Mouse (Mus musculus): ENCODE measurements at regions not wholly inside any gene's neighbourhood (a gene's known extent, or its start where the extent isn't known, plus 50 kb on each side); places are given as distances from the start of the nearest gene placed in this dataset.
A peak's percentile ranks its signal among the peaks of the same experiment; 100 is the strongest.
"Not testable (repeated sequence)": the region's sequence is repeated elsewhere in the genome, so short reads cannot be mapped to it uniquely, and the experiment has no call there.

- H3K4me1 ChIP-seq (ENCODE audit: control insufficient read depth, insufficient read depth, low read length), result no peaks in the 10 kb centered on the region
- ATAC-seq (ENCODE audit: low FRiP score) (no peak), DNase-seq (ENCODE audit: low spot score, missing footprints) (no peak)
- no peak overlapping the region for H3K27ac ChIP-seq (ENCODE audit: low read depth, low read length)
- no peaks in the 10 kb centered on the region for H3K9me3 ChIP-seq (ENCODE audit: control insufficient read depth, low read length)
- no peaks in the 10 kb centered on the region for H3K36me3 ChIP-seq (ENCODE audit: control insufficient read depth, insufficient read depth, low read length)
- H3K9ac ChIP-seq (ENCODE audit: low read length), result no peak overlapping the region
- H3K4me2 ChIP-seq, result no peak overlapping the region
- H3K27me3 ChIP-seq (ENCODE audit: control insufficient read depth, insufficient read depth, low read length), result no peaks in the 10 kb centered on the region
- WGBS, result 82% methylated on average over 3 of the region's 3 CpGs
- no peak overlapping the region for H3K4me3 ChIP-seq (ENCODE audit: low read depth, low read length)
Measured at GRCm38 (mm10) chr8:103788308-103788707, 313.1 kb upstream of the Cdh5 start.

- H3K9ac ChIP-seq (ENCODE audit: low read length), result no peak overlapping the region
- no peak for ATAC-seq (ENCODE audit: low FRiP score)
- no peaks in the 10 kb centered on the region for H3K36me3 ChIP-seq (ENCODE audit: control insufficient read depth, insufficient read depth, low read length)
- no peak overlapping the region for H3K4me2 ChIP-seq
- H3K27ac ChIP-seq (ENCODE audit: low read depth, low read length), result no peak overlapping the region
- no peaks in the 10 kb centered on the region for H3K27me3 ChIP-seq (ENCODE audit: control insufficient read depth, insufficient read depth, low read length)
- no peaks in the 10 kb centered on the region for H3K9me3 ChIP-seq (ENCODE audit: control insufficient read depth, low read length)
- H3K4me1 ChIP-seq (ENCODE audit: control insufficient read depth, insufficient read depth, low read length), result no peaks in the 10 kb centered on the region
- peak; percentile 37 for DNase-seq (ENCODE audit: low spot score, missing footprints)
- no peak overlapping the region for H3K4me3 ChIP-seq (ENCODE audit: low read depth, low read length)
- WGBS, result 91% methylated on average over 1 of the region's 1 CpGs
Measured at GRCm38 (mm10) chr8:103793331-103793730, 308.1 kb upstream of the Cdh5 start.

GRCm38 (mm10) chr8:103798630-103799029 is 302.8 kb upstream of the Cdh5 start:
- not testable (repeated sequence) for H3K9me3 ChIP-seq (ENCODE audit: control insufficient read depth, low read length); H3K4me2 ChIP-seq; H3K36me3 ChIP-seq (ENCODE audit: control insufficient read depth, insufficient read depth, low read length); H3K27me3 ChIP-seq (ENCODE audit: control insufficient read depth, insufficient read depth, low read length); ATAC-seq (ENCODE audit: low FRiP score); H3K9ac ChIP-seq (ENCODE audit: low read length); H3K4me3 ChIP-seq (ENCODE audit: low read depth, low read length); H3K27ac ChIP-seq (ENCODE audit: low read depth, low read length); H3K4me1 ChIP-seq (ENCODE audit: control insufficient read depth, insufficient read depth, low read length); DNase-seq (ENCODE audit: low spot score, missing footprints)
- WGBS, result 81% methylated on average over 2 of the region's 2 CpGs

GRCm38 (mm10) chr8:103808171-103808570 is 293.3 kb upstream of the Cdh5 start:
- Histone ChIP-seq H3K4me3 (ENCODE audit: low read depth, low read length) (no peak overlapping the region), H3K36me3 (ENCODE audit: control insufficient read depth, insufficient read depth, low read length) (no peaks in the 10 kb centered on the region), H3K9me3 (ENCODE audit: control insufficient read depth, low read length) (peaks cover 5% of the 10 kb centered on the region), H3K9ac (ENCODE audit: low read length) (no peak overlapping the region), H3K4me1 (ENCODE audit: control insufficient read depth, insufficient read depth, low read length) (no peaks in the 10 kb centered on the region), H3K27ac (ENCODE audit: low read depth, low read length) (no peak overlapping the region), H3K27me3 (ENCODE audit: control insufficient read depth, insufficient read depth, low read length) (no peaks in the 10 kb centered on the region), H3K4me2 (no peak overlapping the region)
- 83% methylated on average over 5 of the region's 5 CpGs for WGBS
- DNase-seq (ENCODE audit: low spot score, missing footprints) (no peak), ATAC-seq (ENCODE audit: low FRiP score) (no peak)

GRCm38 (mm10) chr8:103808580-103808979 is 292.8 kb upstream of the Cdh5 start:
- Histone ChIP-seq H3K4me2 (no peak overlapping the region), H3K9me3 (ENCODE audit: control insufficient read depth, low read length) (peaks cover 5% of the 10 kb centered on the region), H3K4me3 (ENCODE audit: low read depth, low read length) (no peak overlapping the region), H3K4me1 (ENCODE audit: control insufficient read depth, insufficient read depth, low read length) (no peaks in the 10 kb centered on the region), H3K27me3 (ENCODE audit: control insufficient read depth, insufficient read depth, low read length) (no peaks in the 10 kb centered on the region), H3K36me3 (ENCODE audit: control insufficient read depth, insufficient read depth, low read length) (no peaks in the 10 kb centered on the region), H3K27ac (ENCODE audit: low read depth, low read length) (no peak overlapping the region), H3K9ac (ENCODE audit: low read length) (no peak overlapping the region)
- no peak for ATAC-seq (ENCODE audit: low FRiP score)
- no peak for DNase-seq (ENCODE audit: low spot score, missing footprints)
- 61% methylated on average over 8 of the region's 8 CpGs for WGBS

GRCm38 (mm10) chr8:103809140-103809539 is 292.3 kb upstream of the Cdh5 start:
- Histone ChIP-seq H3K27ac (ENCODE audit: low read depth, low read length) (no peak overlapping the region), H3K4me1 (ENCODE audit: control insufficient read depth, insufficient read depth, low read length) (no peaks in the 10 kb centered on the region), H3K4me2 (no peak overlapping the region), H3K27me3 (ENCODE audit: control insufficient read depth, insufficient read depth, low read length) (no peaks in the 10 kb centered on the region), H3K9ac (ENCODE audit: low read length) (no peak overlapping the region), H3K36me3 (ENCODE audit: control insufficient read depth, insufficient read depth, low read length) (no peaks in the 10 kb centered on the region), H3K4me3 (ENCODE audit: low read depth, low read length) (no peak overlapping the region), H3K9me3 (ENCODE audit: control insufficient read depth, low read length) (peaks cover 5% of the 10 kb centered on the region)
- DNase-seq (ENCODE audit: low spot score, missing footprints), result no peak
- 81% methylated on average over 7 of the region's 7 CpGs for WGBS
- no peak for ATAC-seq (ENCODE audit: low FRiP score)

- DNase-seq (ENCODE audit: low spot score, missing footprints), result peak; percentile 89
- Histone ChIP-seq H3K27me3 (ENCODE audit: control insufficient read depth, insufficient read depth, low read length) (no peaks in the 10 kb centered on the region), H3K9me3 (ENCODE audit: control insufficient read depth, low read length) (no peaks in the 10 kb centered on the region), H3K4me3 (ENCODE audit: low read depth, low read length) (no peak overlapping the region), H3K9ac (ENCODE audit: low read length) (no peak overlapping the region), H3K36me3 (ENCODE audit: control insufficient read depth, insufficient read depth, low read length) (no peaks in the 10 kb centered on the region), H3K27ac (ENCODE audit: low read depth, low read length) (no peak overlapping the region), H3K4me1 (ENCODE audit: control insufficient read depth, insufficient read depth, low read length) (no peaks in the 10 kb centered on the region), H3K4me2 (no peak overlapping the region)
- no peak for ATAC-seq (ENCODE audit: low FRiP score)
- 68% methylated on average over 10 of the region's 10 CpGs for WGBS
Measured at GRCm38 (mm10) chr8:103813954-103814591, 287.4 kb upstream of the Cdh5 start.

- H3K27ac ChIP-seq (ENCODE audit: low read depth, low read length), result no peak overlapping the region
Measured at GRCm38 (mm10) chr8:103816101-103816894, 285.1 kb upstream of the Cdh5 start.

GRCm38 (mm10) chr8:103823541-103823940 is 277.9 kb upstream of the Cdh5 start:
- 89% methylated on average over 7 of the region's 7 CpGs for WGBS
- no peak for ATAC-seq (ENCODE audit: low FRiP score)

More at GRCm38 (mm10) chr8:103816101-103816894, 285.1 kb upstream of the Cdh5 start:
- Histone ChIP-seq H3K27me3 (ENCODE audit: control insufficient read depth, insufficient read depth, low read length) (no peaks in the 10 kb centered on the region), H3K9ac (ENCODE audit: low read length) (no peak overlapping the region), H3K4me1 (ENCODE audit: control insufficient read depth, insufficient read depth, low read length) (no peaks in the 10 kb centered on the region), H3K9me3 (ENCODE audit: control insufficient read depth, low read length) (no peaks in the 10 kb centered on the region), H3K4me2 (no peak overlapping the region), H3K4me3 (ENCODE audit: low read depth, low read length) (no peak overlapping the region), H3K36me3 (ENCODE audit: control insufficient read depth, insufficient read depth, low read length) (no peaks in the 10 kb centered on the region)
- WGBS, result 79% methylated on average over 15 of the region's 15 CpGs
- ATAC-seq (ENCODE audit: low FRiP score) (no peak), DNase-seq (ENCODE audit: low spot score, missing footprints) (peak; percentile 54)

More at GRCm38 (mm10) chr8:103823541-103823940, 277.9 kb upstream of the Cdh5 start:
- no peaks in the 10 kb centered on the region for H3K27me3 ChIP-seq (ENCODE audit: control insufficient read depth, insufficient read depth, low read length)
- DNase-seq (ENCODE audit: low spot score, missing footprints), result no peak
- no peak overlapping the region for H3K27ac ChIP-seq (ENCODE audit: low read depth, low read length)
- H3K9me3 ChIP-seq (ENCODE audit: control insufficient read depth, low read length), result no peaks in the 10 kb centered on the region
- H3K9ac ChIP-seq (ENCODE audit: low read length), result no peak overlapping the region
- H3K4me2 ChIP-seq, result no peak overlapping the region
- H3K36me3 ChIP-seq (ENCODE audit: control insufficient read depth, insufficient read depth, low read length), result no peaks in the 10 kb centered on the region
- H3K4me3 ChIP-seq (ENCODE audit: low read depth, low read length), result no peak overlapping the region
- H3K4me1 ChIP-seq (ENCODE audit: control insufficient read depth, insufficient read depth, low read length), result 0 out of 2 replicates have a peak, but pooled peaks cover 3% of the 10 kb centered on the region

Data from midbrain, embryonic 11.5 days (tissue).